Mouse (Mus musculus) lung, postnatal 0 days (tissue): Measurements from ENCODE around the gene Adgre5. TPM values are rescaled to one million over a fixed set of nuclear protein-coding genes. Genes with fewer than 3 reads are reported as not detected.

Experiments
- ATAC-seq: fragments of 200-750 bp; cut with Nextera tagmentation; 2 replicates; pipeline ENCODE4 v1.8.0; 2017; ENCODE audit warnings: moderate library complexity
- DNase-seq: peaks from one replicate; pipeline ENCODE4 v3.0.0-alpha.2; 2016; ENCODE audit warnings: low spot score
- H3K27ac ChIP-seq: fragments of 300-500 bp; sonication (generic); 2 replicates; pipeline ENCODE4 v1.5.1; 2014; ENCODE audit warnings: antibody characterized with exemption, mild to moderate bottlenecking, low read length, mixed read lengths
- H3K27me3 ChIP-seq: fragments of 300-500 bp; sonication (generic); replicated peaks from 2 replicates; pipeline ENCODE4 v1.6.1; 2014; ENCODE audit warnings: low read length, mixed read lengths; ENCODE audit not compliant: insufficient read depth
- H3K36me3 ChIP-seq: fragments of 300-500 bp; sonication (generic); 2 replicates; pipeline ENCODE4 v1.6.1; 2014; ENCODE audit warnings: low read length, mixed read lengths; ENCODE audit not compliant: insufficient read depth
- H3K4me1 ChIP-seq: fragments of 300-500 bp; sonication (generic); 2 replicates; pipeline ENCODE4 v1.6.1; 2014; ENCODE audit warnings: antibody characterized with exemption, low read depth, low read length, mixed read lengths; ENCODE audit not compliant: insufficient read depth
- H3K4me2 ChIP-seq: fragments of 300-500 bp; sonication (generic); replicated peaks from 2 replicates; pipeline ENCODE4 v1.6.1; 2014; ENCODE audit warnings: low read depth, mild to moderate bottlenecking, low read length, moderate library complexity, mixed read lengths
- H3K4me3 ChIP-seq: fragments of 300-500 bp; sonication (generic); 2 replicates; pipeline ENCODE4 v1.5.1; 2014; ENCODE audit warnings: low read depth, low read length
- H3K9ac ChIP-seq: fragments of 300-500 bp; sonication (generic); replicated peaks from 2 replicates; pipeline ENCODE4 v1.6.1; 2014; ENCODE audit warnings: low read depth, mild to moderate bottlenecking
- H3K9me3 ChIP-seq: fragments of 300-500 bp; sonication (generic); 2 replicates; pipeline ENCODE4 v1.6.1; 2016; ENCODE audit warnings: low read length, mixed read lengths
- CTCF ChIP-seq: IDR thresholded peaks from 2 replicates; pipeline ENCODE4 v1.5.1; 2016; ENCODE audit warnings: antibody characterized with exemption, mild to moderate bottlenecking
- EP300 ChIP-seq: IDR thresholded peaks from 2 replicates; pipeline ENCODE4 v1.6.1; 2016; ENCODE audit warnings: antibody characterized with exemption, mild to moderate bottlenecking, control low read depth
- WGBS: fragments of 180-500 bp; shearing (Covaris S2); extraction: QIAGEN DNeasy Blood & Tissue Kit; methylation state at CpG from one replicate; pipeline ENCODE4 v1.1.7; 2014; 5-methylcytosine and 5-hydroxymethylcytosine counted together
- polyA plus RNA-seq: library from polyadenylated mRNA; unstranded; fragments of >200 nt; fragmentation: Nextera tagmentation; extraction: Ambion mirVana; gene quantifications from 2 replicates; pipeline ENCODE4 v1.2.1, GENCODE M21; 2015

Adgre5 gene
- polyA plus RNA-seq, 1 experiment from 2014 or later, result 145 TPM

GRCm38 (mm10) chr8:83722631-83723030, 18.5 kb downstream of the Adgre5 start:
- H3K9ac ChIP-seq, result no peak overlapping the region
- DNase-seq, result no peak
- TF ChIP-seq CTCF (no peak), EP300 (no peak)
- no peaks in the 10 kb centered on the region for H3K4me1 ChIP-seq
- peaks cover 60% of the 10 kb centered on the region for H3K36me3 ChIP-seq
- H3K4me3 ChIP-seq, result no peak overlapping the region
- H3K27me3 ChIP-seq, result no peaks in the 10 kb centered on the region
- H3K27ac ChIP-seq, result no peak overlapping the region
- H3K4me2 ChIP-seq, result no peak overlapping the region
- ATAC-seq, result no peak
- no peaks in the 10 kb centered on the region for H3K9me3 ChIP-seq
- 89% methylated on average over 12 of the region's 12 CpGs for WGBS

- no peaks in the 10 kb centered on the region for H3K4me1 ChIP-seq
- 67% methylated on average over 25 of the region's 25 CpGs for WGBS
- ATAC-seq (peak; percentile 83), DNase-seq (peak; percentile 74)
- H3K4me3 ChIP-seq, result no peak overlapping the region
- no peaks in the 10 kb centered on the region for H3K27me3 ChIP-seq
- no peaks in the 10 kb centered on the region for H3K9me3 ChIP-seq
- H3K4me2 ChIP-seq, result no peak overlapping the region
- H3K9ac ChIP-seq, result no peak overlapping the region
- TF ChIP-seq CTCF (no peak), EP300 (peak; percentile 28; the same call in 1 of the 2 replicates)
- H3K27ac ChIP-seq, result 0 out of 2 replicates have a peak overlapping the region, but pooled peaks have one; percentile 26
- peaks cover 60% of the 10 kb centered on the region for H3K36me3 ChIP-seq
These were observed 19.6 kb downstream of the Adgre5 start for GRCm38 (mm10) chr8:83721405-83722025.

GRCm38 (mm10) chr8:83719693-83720092, 21.4 kb downstream of the Adgre5 start:
- H3K27ac ChIP-seq, result no peak overlapping the region
- no peak for TF ChIP-seq CTCF
- no peak for TF ChIP-seq EP300
- no peaks in the 10 kb centered on the region for H3K27me3 ChIP-seq
- H3K9ac ChIP-seq, result no peak overlapping the region
- no peaks in the 10 kb centered on the region for H3K4me1 ChIP-seq
- DNase-seq, result no peak
- no peaks in the 10 kb centered on the region for H3K9me3 ChIP-seq
- H3K36me3 ChIP-seq, result peaks cover 49% of the 10 kb centered on the region
- 85% methylated on average over 2 of the region's 2 CpGs for WGBS
- ATAC-seq, result no peak
- H3K4me3 ChIP-seq, result no peak overlapping the region
- H3K4me2 ChIP-seq, result no peak overlapping the region

- Histone ChIP-seq H3K27me3 (no peaks in the 10 kb centered on the region), H3K9ac (no peak overlapping the region), H3K4me3 (no peak overlapping the region), H3K27ac (no peak overlapping the region), H3K36me3 (peaks cover 43% of the 10 kb centered on the region), H3K4me1 (no peaks in the 10 kb centered on the region), H3K4me2 (no peak overlapping the region), H3K9me3 (no peaks in the 10 kb centered on the region)
- DNase-seq, result no peak
- 84% methylated on average over 2 of the region's 2 CpGs for WGBS
- ATAC-seq, result no peak
- TF ChIP-seq CTCF, result no peak
- no peak for TF ChIP-seq EP300
These were observed 22.1 kb downstream of the Adgre5 start for GRCm38 (mm10) chr8:83719048-83719447.

GRCm38 (mm10) chr8:83716563-83716962, 24.6 kb downstream of the Adgre5 start:
- H3K36me3 ChIP-seq, result peaks cover 19% of the 10 kb centered on the region
- TF ChIP-seq EP300 (no peak), CTCF (no peak)
- H3K4me1 ChIP-seq, result no peaks in the 10 kb centered on the region
- no peak overlapping the region for H3K4me2 ChIP-seq
- 0 out of 2 replicates have a peak overlapping the region, but pooled peaks have one; percentile 58 for H3K4me3 ChIP-seq
- 0 out of 2 replicates have a peak overlapping the region, but pooled peaks have one; percentile 8 for H3K9ac ChIP-seq
- H3K9me3 ChIP-seq, result no peaks in the 10 kb centered on the region
- 39% methylated on average over 2 of the region's 2 CpGs for WGBS
- ATAC-seq (no peak), DNase-seq (peak; percentile 60)
- H3K27ac ChIP-seq, result peak overlapping the region; percentile 35
- H3K27me3 ChIP-seq, result no peaks in the 10 kb centered on the region

- WGBS, result under 1% methylated on average over 17 of the region's 17 CpGs
- no peaks in the 10 kb centered on the region for H3K9me3 ChIP-seq
- ATAC-seq, result no peak
- no peaks in the 10 kb centered on the region for H3K27me3 ChIP-seq
- peak overlapping the region; percentile 81 for H3K4me2 ChIP-seq
- peak overlapping the region; percentile 75 for H3K27ac ChIP-seq
- peak; percentile 11 for DNase-seq
- H3K9ac ChIP-seq, result peak overlapping the region; percentile 50
- H3K4me3 ChIP-seq, result peak overlapping the region; percentile 58
- peaks cover 11% of the 10 kb centered on the region for H3K36me3 ChIP-seq
- H3K4me1 ChIP-seq, result no peaks in the 10 kb centered on the region
- TF ChIP-seq CTCF (no peak), EP300 (no peak)
These were observed 25.4 kb downstream of the Adgre5 start for GRCm38 (mm10) chr8:83715771-83716170.
